Mouse (Mus musculus): Measurements from ENCODE around the gene Acbd7. TPM values are rescaled to one million over a fixed set of nuclear protein-coding genes. Genes with fewer than 3 reads are reported as not detected.

Gene Acbd7
- total RNA-seq (2014; rRNA removed): not detected in 2 replicates
- polyA plus RNA-seq (2012; rRNA removed): not detected in 2 replicates

- Histone ChIP-seq H3K36me3 (ENCODE audit: control insufficient read depth, insufficient read depth, low read length) (no peaks in the 10 kb centered on the region), H3K9ac (ENCODE audit: low read depth, low read length) (peak within 1 kb of the TSS; percentile 23; the same call in 1 of the 2 replicates), H3K4me1 (ENCODE audit: control insufficient read depth, insufficient read depth, low read length) (peaks cover 10% of the 10 kb centered on the region), H3K27ac (replicated peaks; ENCODE audit: insufficient read depth, low read depth, low read length) (no peak within 1 kb of the TSS), H3K27me3 (ENCODE audit: control insufficient read depth, insufficient read depth, low read length) (no peaks in the 10 kb centered on the region), H3K79me2 (ENCODE audit: control insufficient read depth, insufficient read depth, low read length) (no peaks in the 10 kb centered on the region), H3K4me3 (ENCODE audit: insufficient read depth, low read depth, low read length) (peak within 1 kb of the TSS; percentile 38)
- 4% methylated on average over 20 of the region's 20 CpGs for WGBS
- TF ChIP-seq CTCF (IDR thresholded peaks at IDR 0.05; ENCODE audit: low read depth, low read length): no peak
- TF ChIP-seq POLR2A (IDR thresholded peaks at IDR 0.05; ENCODE audit: extremely low read depth, insufficient read depth, low read length): no peak
- peak; percentile 81 for DNase-seq (ENCODE audit: extremely low read depth, low read depth, low spot score)
These were observed at the start of gene Acbd7 for GRCm38 (mm10) chr2:3335611-3336301. Acbd7 (plus strand) TSS chr2:3336168.

GRCm38 (mm10) chr2:3286243-3286642 is 49.7 kb upstream of the Acbd7 start:
- H3K4me1 ChIP-seq (ENCODE audit: control insufficient read depth, insufficient read depth, low read length): peaks cover 3% of the 10 kb centered on the region; the same call in 1 of the 2 replicates
- no peaks in the 10 kb centered on the region for H3K36me3 ChIP-seq (ENCODE audit: control insufficient read depth, insufficient read depth, low read length)
- no peak overlapping the region for H3K4me3 ChIP-seq (ENCODE audit: insufficient read depth, low read depth, low read length)
- no peak for DNase-seq (ENCODE audit: extremely low read depth, low read depth, low spot score)
- 59% methylated on average over 2 of the region's 2 CpGs for WGBS
- H3K9ac ChIP-seq (ENCODE audit: low read depth, low read length): no peak overlapping the region
- no peak for TF ChIP-seq POLR2A (IDR thresholded peaks at IDR 0.05; ENCODE audit: extremely low read depth, insufficient read depth, low read length)
- TF ChIP-seq CTCF (IDR thresholded peaks at IDR 0.05; ENCODE audit: low read depth, low read length): no peak
- no peaks in the 10 kb centered on the region for H3K27me3 ChIP-seq (ENCODE audit: control insufficient read depth, insufficient read depth, low read length)
- no peaks in the 10 kb centered on the region; the same call in 1 of the 2 replicates for H3K79me2 ChIP-seq (ENCODE audit: control insufficient read depth, insufficient read depth, low read length)
- no peak overlapping the region for H3K27ac ChIP-seq (replicated peaks; ENCODE audit: insufficient read depth, low read depth, low read length)

- no peak overlapping the region for H3K4me3 ChIP-seq (ENCODE audit: insufficient read depth, low read depth, low read length)
- peak; percentile 70 for DNase-seq (ENCODE audit: extremely low read depth, low read depth, low spot score)
- H3K27me3 ChIP-seq (ENCODE audit: control insufficient read depth, insufficient read depth, low read length): no peaks in the 10 kb centered on the region
- no peak overlapping the region for H3K27ac ChIP-seq (replicated peaks; ENCODE audit: insufficient read depth, low read depth, low read length)
- no peak overlapping the region for H3K9ac ChIP-seq (ENCODE audit: low read depth, low read length)
- TF ChIP-seq CTCF (IDR thresholded peaks at IDR 0.05; ENCODE audit: low read depth, low read length): no peak
- no peak for TF ChIP-seq POLR2A (IDR thresholded peaks at IDR 0.05; ENCODE audit: extremely low read depth, insufficient read depth, low read length)
- peaks cover 3% of the 10 kb centered on the region; the same call in 1 of the 2 replicates for H3K79me2 ChIP-seq (ENCODE audit: control insufficient read depth, insufficient read depth, low read length)
- H3K36me3 ChIP-seq (ENCODE audit: control insufficient read depth, insufficient read depth, low read length): no peaks in the 10 kb centered on the region
- 19% methylated on average over 1 of the region's 1 CpGs for WGBS
- peaks cover 3% of the 10 kb centered on the region; the same call in 1 of the 2 replicates for H3K4me1 ChIP-seq (ENCODE audit: control insufficient read depth, insufficient read depth, low read length)
These were observed 46.4 kb upstream of the Acbd7 start for GRCm38 (mm10) chr2:3289581-3289980.

- TF ChIP-seq POLR2A (IDR thresholded peaks at IDR 0.05; ENCODE audit: extremely low read depth, insufficient read depth, low read length): no peak
- no peak for TF ChIP-seq CTCF (IDR thresholded peaks at IDR 0.05; ENCODE audit: low read depth, low read length)
- no peak for DNase-seq (ENCODE audit: extremely low read depth, low read depth, low spot score)
- H3K4me1 ChIP-seq (ENCODE audit: control insufficient read depth, insufficient read depth, low read length): peaks cover 9% of the 10 kb centered on the region
- no peaks in the 10 kb centered on the region for H3K36me3 ChIP-seq (ENCODE audit: control insufficient read depth, insufficient read depth, low read length)
- 82% methylated on average over 1 of the region's 1 CpGs for WGBS
- H3K4me3 ChIP-seq (ENCODE audit: insufficient read depth, low read depth, low read length): no peak overlapping the region
- peaks cover 6% of the 10 kb centered on the region; the same call in 1 of the 2 replicates for H3K79me2 ChIP-seq (ENCODE audit: control insufficient read depth, insufficient read depth, low read length)
- no peaks in the 10 kb centered on the region for H3K27me3 ChIP-seq (ENCODE audit: control insufficient read depth, insufficient read depth, low read length)
- no peak overlapping the region for H3K9ac ChIP-seq (ENCODE audit: low read depth, low read length)
- H3K27ac ChIP-seq (replicated peaks; ENCODE audit: insufficient read depth, low read depth, low read length): no peak overlapping the region
These were observed 43.8 kb upstream of the Acbd7 start for GRCm38 (mm10) chr2:3292170-3292569.

- peak overlapping the region; percentile 35; the same call in 1 of the 2 replicates for H3K27ac ChIP-seq (replicated peaks; ENCODE audit: insufficient read depth, low read depth, low read length)
- H3K79me2 ChIP-seq (ENCODE audit: control insufficient read depth, insufficient read depth, low read length): peaks cover 10% of the 10 kb centered on the region; the same call in 1 of the 2 replicates
- 24% methylated on average over 7 of the region's 7 CpGs for WGBS
These were observed 40.1 kb upstream of the Acbd7 start for GRCm38 (mm10) chr2:3295826-3296225.

More at GRCm38 (mm10) chr2:3295826-3296225, 40.1 kb upstream of the Acbd7 start:
- Histone ChIP-seq H3K36me3 (ENCODE audit: control insufficient read depth, insufficient read depth, low read length) (no peaks in the 10 kb centered on the region), H3K4me3 (ENCODE audit: insufficient read depth, low read depth, low read length) (no peak overlapping the region), H3K9ac (ENCODE audit: low read depth, low read length) (no peak overlapping the region), H3K4me1 (ENCODE audit: control insufficient read depth, insufficient read depth, low read length) (peaks cover 9% of the 10 kb centered on the region), H3K27me3 (ENCODE audit: control insufficient read depth, insufficient read depth, low read length) (no peaks in the 10 kb centered on the region)
- no peak for TF ChIP-seq POLR2A (IDR thresholded peaks at IDR 0.05; ENCODE audit: extremely low read depth, insufficient read depth, low read length)
- TF ChIP-seq CTCF (IDR thresholded peaks at IDR 0.05; ENCODE audit: low read depth, low read length): no peak
- DNase-seq (ENCODE audit: extremely low read depth, low read depth, low spot score): peak; percentile 57

Data from liver, adult 2 months (tissue).